Mouse (Mus musculus) liver, embryonic 14.5 days (tissue): ENCODE data around the gene Cxcr1.

Experiments used
- CTCF ChIP-seq: IDR thresholded peaks from 2 replicates; pipeline ENCODE4 v1.5.1; 2016; ENCODE audit warnings: antibody characterized with exemption, low read depth, control low read depth
- EP300 ChIP-seq: IDR thresholded peaks from 2 replicates; pipeline ENCODE4 v1.6.1; 2016; ENCODE audit warnings: antibody characterized with exemption, low read depth

GRCm38 (mm10) chr1:74196621-74197419 is 2.4 kb upstream of the Cxcr1 start:
- no peak for TF ChIP-seq EP300
- no peak for TF ChIP-seq CTCF
